Mouse (Mus musculus) embryo, embryonic 11 days (tissue): Measurements from ENCODE around the gene Gnl1.
A peak's percentile ranks its signal among the peaks of the same experiment; 100 is the strongest.
"Not testable (repeated sequence)": the region's sequence is repeated elsewhere in the genome, so short reads cannot be mapped to it uniquely, and the experiment has no call there.

Experiments
- DNase-seq: peaks from one replicate; pipeline ENCODE4 v3.0.0-alpha.2; 2015

The Gnl1 gene

GRCm38 (mm10) chr17:35994879-35995240 is 15.2 kb downstream of the Gnl1 start:
- DNase-seq, result peak; percentile 34

GRCm38 (mm10) chr17:35996949-35997348 is 17.3 kb downstream of the Gnl1 start:
- peak; percentile 93 for DNase-seq

GRCm38 (mm10) chr17:35997713-35998510 is 18.3 kb downstream of the Gnl1 start:
- DNase-seq, result no peak

GRCm38 (mm10) chr17:35998545-35999305 is 19.1 kb downstream of the Gnl1 start:
- no peak for DNase-seq

GRCm38 (mm10) chr17:35999356-35999755 is 19.7 kb downstream of the Gnl1 start:
- DNase-seq, result no peak

- no peak for DNase-seq
Observed at GRCm38 (mm10) chr17:36000349-36000748, 20.7 kb downstream of the Gnl1 start.

GRCm38 (mm10) chr17:36001121-36001897 is 21.7 kb downstream of the Gnl1 start:
- DNase-seq, result no peak

GRCm38 (mm10) chr17:36001966-36002365 is 22.3 kb downstream of the Gnl1 start:
- DNase-seq, result no peak

GRCm38 (mm10) chr17:36003331-36003730 is 23.7 kb downstream of the Gnl1 start:
- no peak for DNase-seq

GRCm38 (mm10) chr17:36004409-36004808 is 24.8 kb downstream of the Gnl1 start:
- not testable (repeated sequence) for DNase-seq

- DNase-seq, result no peak
Observed at GRCm38 (mm10) chr17:36014977-36015376, 35.3 kb downstream of the Gnl1 start.

GRCm38 (mm10) chr17:36017046-36017445 is 37.4 kb downstream of the Gnl1 start:
- no peak for DNase-seq

GRCm38 (mm10) chr17:36018979-36019378 is 39.3 kb downstream of the Gnl1 start:
- no peak for DNase-seq

GRCm38 (mm10) chr17:36019519-36019918 is 39.9 kb downstream of the Gnl1 start:
- DNase-seq, result no peak

- DNase-seq, result peak; percentile 45
Observed at GRCm38 (mm10) chr17:36020191-36021073, 40.8 kb downstream of the Gnl1 start, which contains the start of gene H2-T24. TSS of gene H2-T24 (minus strand) at chr17:36020560.

- DNase-seq, result no peak
Observed at GRCm38 (mm10) chr17:36021309-36021708, 41.7 kb downstream of the Gnl1 start.

GRCm38 (mm10) chr17:36022098-36022497 is 42.4 kb downstream of the Gnl1 start:
- no peak for DNase-seq

- DNase-seq, result no peak
Observed at GRCm38 (mm10) chr17:36022922-36023321, 43.3 kb downstream of the Gnl1 start.

- DNase-seq, result no peak
Observed at GRCm38 (mm10) chr17:36023710-36024654, 44.3 kb downstream of the Gnl1 start.

GRCm38 (mm10) chr17:36025197-36025596 is 45.5 kb downstream of the Gnl1 start:
- DNase-seq, result no peak

- DNase-seq, result peak; percentile 16
Observed at GRCm38 (mm10) chr17:36025901-36026300, 46.2 kb downstream of the Gnl1 start.
